Mouse (Mus musculus) embryonic fibroblast, embryonic 13.5 days (primary cell): ENCODE results near the gene Tmed2. TPM values are rescaled to one million over a fixed set of nuclear protein-coding genes. Genes with fewer than 3 reads are reported as not detected.

ENCODE experiments used
- H3K27ac ChIP-seq: 2 replicates; pipeline ENCODE4 v1.5.1; 2012; ENCODE audit warnings: low read length, control low read depth, inconsistent platforms; ENCODE audit not compliant: insufficient read depth
- H3K4me1 ChIP-seq: 2 replicates; pipeline ENCODE4 v1.6.1; 2011; ENCODE audit warnings: low read length; ENCODE audit not compliant: control insufficient read depth, insufficient read depth
- H3K4me3 ChIP-seq: 2 replicates; pipeline ENCODE4 v1.5.1; 2011; ENCODE audit warnings: mild to moderate bottlenecking, control low read depth, low read length; ENCODE audit not compliant: insufficient read depth
- CTCF ChIP-seq: IDR thresholded peaks from 2 replicates; pipeline ENCODE4 v1.5.1; 2011; ENCODE audit warnings: mild to moderate bottlenecking, control low read depth, low read length, moderate library complexity, borderline replicate concordance; ENCODE audit not compliant: insufficient read depth
- POLR2A ChIP-seq: IDR thresholded peaks from 2 replicates; pipeline ENCODE4 v1.6.1; 2011; ENCODE audit warnings: low read depth, mild to moderate bottlenecking, control low read depth, low read length, moderate library complexity
- polyA plus RNA-seq: library from polyadenylated mRNA; stranded (reverse); fragments of >200 nt; gene quantifications from 2 replicates; pipeline ENCODE4 v1.2.4, GENCODE M21; 2011; ENCODE audit warnings: low read depth; ENCODE audit not compliant: missing spikeins, insufficient read length

Gene Tmed2
- polyA plus RNA-seq, 1 experiment = 665 TPM

DNA sequence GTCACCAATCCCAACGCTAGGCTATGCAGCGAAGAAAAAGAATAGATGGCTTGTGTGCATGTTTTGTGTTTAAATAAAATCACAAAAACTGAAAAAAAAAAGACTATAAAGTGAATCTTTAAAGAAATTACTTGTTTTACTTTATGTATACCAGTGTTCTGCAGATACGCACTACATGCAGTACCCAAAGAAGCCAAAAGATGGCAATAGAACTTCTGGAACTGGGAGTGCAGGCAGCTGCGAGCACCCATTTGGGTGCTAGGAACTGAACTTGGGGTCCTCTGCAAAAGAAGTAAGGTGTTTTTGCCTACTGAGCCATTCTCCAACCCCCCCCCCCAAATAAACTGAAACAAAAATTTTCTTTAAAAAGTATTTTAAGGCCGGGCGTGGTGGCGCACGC lies 17.5 kb upstream of the Tmed2 start:
- TF ChIP-seq POLR2A (no peak), CTCF (no peak)
- Histone ChIP-seq H3K4me1 (no peaks in the 10 kb centered on the region), H3K27ac (no peak overlapping the region), H3K4me3 (no peak overlapping the region)

DNA sequence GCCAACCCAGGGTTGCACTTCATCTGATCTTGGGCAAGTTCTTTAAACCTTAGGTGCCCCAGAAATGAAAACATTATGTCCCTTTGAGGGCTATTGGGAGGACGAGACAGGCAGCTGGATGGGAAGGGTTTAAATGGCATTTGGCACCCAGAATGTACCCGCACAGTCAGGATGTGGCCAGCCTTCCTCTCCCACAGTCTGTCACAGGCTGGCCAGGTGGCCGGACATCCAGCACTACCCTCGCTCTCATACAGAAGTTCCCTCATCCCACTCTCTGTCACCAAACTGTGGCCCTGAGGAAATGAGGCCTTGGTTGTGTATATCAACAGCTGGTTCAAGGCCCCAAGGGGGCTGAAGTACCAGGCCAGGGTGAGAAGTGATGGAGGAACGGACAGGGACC lies 15.6 kb upstream of the Tmed2 start:
- no peak for TF ChIP-seq POLR2A
- no peak for TF ChIP-seq CTCF
- H3K4me1 ChIP-seq = no peaks in the 10 kb centered on the region
- no peak overlapping the region for H3K27ac ChIP-seq
- no peak overlapping the region for H3K4me3 ChIP-seq

DNA sequence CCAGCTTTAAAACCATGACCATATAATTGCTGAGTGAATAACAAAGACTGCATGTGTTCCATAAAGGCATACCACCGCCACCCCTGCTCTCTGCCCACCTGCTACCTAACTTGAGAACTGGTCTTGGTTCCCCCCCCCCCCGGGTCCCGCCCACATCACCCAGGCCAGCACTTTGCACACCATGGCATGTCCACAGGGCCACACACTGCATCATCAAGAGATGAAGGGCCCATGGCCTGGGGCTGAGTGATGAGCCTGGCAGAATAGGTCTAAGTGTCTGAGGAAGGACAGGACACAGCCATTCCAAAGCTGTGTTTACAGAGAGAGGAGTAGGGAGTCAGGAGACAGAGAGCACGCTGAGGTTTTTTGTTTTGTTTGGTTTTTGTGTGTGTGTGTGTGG lies 12.1 kb upstream of the Tmed2 start:
- TF ChIP-seq POLR2A = no peak
- H3K27ac ChIP-seq = no peak overlapping the region
- H3K4me1 ChIP-seq = no peaks in the 10 kb centered on the region
- peak overlapping the region; percentile 83; the same call in 1 of the 2 replicates for H3K4me3 ChIP-seq

DNA sequence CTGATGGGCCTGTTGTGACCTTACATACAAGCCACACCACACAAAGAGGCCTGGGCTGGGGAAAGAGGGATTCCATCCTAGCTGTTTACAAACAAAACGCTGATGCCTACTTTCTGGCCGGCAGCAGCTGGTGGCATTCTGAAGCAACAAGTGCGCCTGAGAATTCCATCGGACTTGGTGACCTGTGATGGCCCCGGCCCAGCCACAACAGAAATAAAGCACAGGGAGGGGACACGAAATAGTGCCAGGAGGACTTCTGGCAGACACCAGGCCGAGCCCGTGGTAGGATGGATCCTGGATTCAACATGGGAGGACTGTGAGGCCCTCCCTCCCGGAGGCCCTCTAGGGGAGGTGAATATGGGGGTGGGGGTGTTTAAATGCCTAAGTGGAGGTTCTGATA lies 11.7 kb upstream of the Tmed2 start:
- TF ChIP-seq CTCF = no peak
- TF ChIP-seq POLR2A = no peak
- Histone ChIP-seq H3K27ac (no peak overlapping the region), H3K4me3 (peak overlapping the region; percentile 83), H3K4me1 (no peaks in the 10 kb centered on the region)

DNA sequence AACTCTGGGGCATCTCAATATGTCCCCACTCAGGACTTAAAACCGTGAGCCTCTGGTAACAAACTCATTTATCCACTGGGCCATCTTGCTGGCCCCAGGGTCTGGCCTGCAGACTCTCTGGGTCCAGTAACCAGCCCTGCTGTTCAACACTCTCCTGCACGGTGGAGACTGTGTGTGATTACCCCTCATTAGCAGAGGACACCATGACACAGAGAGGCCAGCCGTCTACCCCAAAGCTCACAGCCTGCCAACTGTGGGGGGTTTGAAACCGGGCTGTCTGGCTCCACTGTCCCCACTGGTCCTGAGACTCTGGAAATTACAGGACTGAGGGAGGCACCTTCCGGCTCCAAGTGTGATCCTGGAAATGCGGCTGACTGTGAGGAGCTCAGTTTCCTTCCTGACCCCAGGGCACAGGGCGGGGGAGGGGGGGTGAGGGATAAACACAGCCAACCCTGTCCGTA lies 11.3 kb upstream of the Tmed2 start:
- TF ChIP-seq POLR2A (no peak), CTCF (no peak)
- no peak overlapping the region for H3K27ac ChIP-seq
- H3K4me3 ChIP-seq = peak overlapping the region; percentile 83
- no peaks in the 10 kb centered on the region for H3K4me1 ChIP-seq

DNA sequence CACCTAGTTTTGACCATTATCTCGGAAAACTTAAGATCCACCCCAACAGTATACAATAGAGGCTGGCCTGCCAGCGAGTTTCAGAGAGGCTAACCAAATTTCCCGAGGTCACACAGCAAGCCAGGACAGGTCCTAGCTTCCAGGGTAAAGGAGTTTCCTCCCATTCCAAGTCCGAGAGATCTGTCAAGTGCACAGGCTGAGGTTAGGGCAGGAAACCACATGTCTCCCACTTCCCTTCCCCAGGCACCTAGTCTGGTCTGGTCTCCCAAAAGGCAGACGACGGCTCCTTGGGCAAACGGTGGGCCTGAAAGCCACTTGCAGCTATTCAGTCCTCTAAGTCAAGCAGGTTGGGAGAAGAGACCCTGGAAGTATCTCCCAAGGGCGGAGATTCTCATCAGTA lies 10.8 kb upstream of the Tmed2 start:
- Histone ChIP-seq H3K4me3 (peak overlapping the region; percentile 83), H3K4me1 (no peaks in the 10 kb centered on the region), H3K27ac (no peak overlapping the region)
- TF ChIP-seq CTCF (no peak), POLR2A (no peak)

DNA sequence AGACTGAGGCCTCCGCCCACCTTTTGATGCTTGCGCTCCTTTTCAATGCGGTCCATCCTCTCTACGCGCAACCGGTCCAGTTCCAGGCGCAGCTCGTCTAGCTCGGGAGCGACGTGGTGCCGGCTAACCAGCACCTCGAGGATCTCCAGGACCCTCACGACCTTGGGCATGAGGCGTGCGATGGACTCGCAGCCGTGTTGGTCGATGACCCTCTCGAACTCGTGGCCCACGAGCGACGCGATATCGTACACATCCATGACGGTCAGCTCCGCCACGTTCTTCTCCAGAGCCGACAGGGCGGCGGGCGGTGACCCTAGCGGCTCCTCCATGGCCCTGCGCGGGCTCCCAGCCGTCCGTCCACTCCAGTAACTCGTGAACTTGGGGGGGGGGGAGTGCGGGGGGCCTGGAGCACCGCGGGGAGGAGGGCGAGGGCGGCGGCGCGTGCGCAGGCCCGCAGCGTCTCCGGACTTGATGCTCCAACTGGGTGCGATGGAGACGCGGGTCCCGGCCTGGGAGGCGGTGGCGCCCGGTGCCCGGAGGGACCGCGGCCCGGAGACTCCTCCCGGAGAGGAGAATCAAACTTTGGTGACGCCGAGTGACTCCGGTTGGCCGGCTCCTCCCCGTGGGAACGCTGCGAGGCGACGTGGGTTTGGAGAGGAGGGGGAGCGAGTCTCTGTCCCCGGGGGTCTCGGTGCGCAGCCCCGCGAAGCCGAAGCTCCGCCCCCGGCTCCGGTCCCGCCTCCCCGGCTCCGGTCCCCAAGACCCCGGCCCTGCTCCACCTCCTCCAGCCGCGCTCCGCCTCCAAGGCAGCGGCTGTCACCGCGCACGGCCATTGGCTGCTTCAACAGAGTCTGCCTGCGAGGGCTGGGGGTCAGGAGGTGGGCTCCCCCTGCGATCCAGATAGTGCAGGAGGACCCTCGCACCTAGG lies 9.6 kb upstream of the Tmed2 start, which contains the start of gene Rilpl1:
Gene Rilpl1 (minus strand): TSS at position 737 of the 928 bp plus-strand sequence.
- peak within 1 kb of the TSS; percentile 83 for H3K4me3 ChIP-seq
- peak; percentile 82 for TF ChIP-seq POLR2A
- TF ChIP-seq CTCF = no peak
- peak within 1 kb of the TSS; percentile 49; the same call in 1 of the 2 replicates for H3K27ac ChIP-seq
- H3K4me1 ChIP-seq = no peaks in the 10 kb centered on the region

DNA sequence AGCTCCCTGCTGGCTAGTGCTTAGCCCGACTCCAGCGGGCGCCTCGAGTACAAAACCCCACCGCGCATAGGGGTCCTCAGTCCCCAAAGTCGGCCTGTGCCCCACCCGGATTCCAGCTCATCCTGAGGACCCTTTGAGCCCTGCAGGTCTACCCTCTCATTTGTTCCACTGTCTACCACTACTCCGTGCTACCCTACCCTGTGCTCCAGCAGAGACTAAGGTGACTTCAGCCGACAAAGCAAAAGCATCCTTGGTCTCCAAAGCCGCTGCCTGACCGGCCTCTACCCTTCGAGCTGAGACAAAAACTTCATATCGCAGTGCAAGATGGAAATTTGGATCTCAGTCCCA lies 8.9 kb upstream of the Tmed2 start:
- Histone ChIP-seq H3K4me3 (peak overlapping the region; percentile 83), H3K4me1 (no peaks in the 10 kb centered on the region), H3K27ac (no peak overlapping the region; the same call in 1 of the 2 replicates)
- TF ChIP-seq CTCF = no peak
- no peak for TF ChIP-seq POLR2A

DNA sequence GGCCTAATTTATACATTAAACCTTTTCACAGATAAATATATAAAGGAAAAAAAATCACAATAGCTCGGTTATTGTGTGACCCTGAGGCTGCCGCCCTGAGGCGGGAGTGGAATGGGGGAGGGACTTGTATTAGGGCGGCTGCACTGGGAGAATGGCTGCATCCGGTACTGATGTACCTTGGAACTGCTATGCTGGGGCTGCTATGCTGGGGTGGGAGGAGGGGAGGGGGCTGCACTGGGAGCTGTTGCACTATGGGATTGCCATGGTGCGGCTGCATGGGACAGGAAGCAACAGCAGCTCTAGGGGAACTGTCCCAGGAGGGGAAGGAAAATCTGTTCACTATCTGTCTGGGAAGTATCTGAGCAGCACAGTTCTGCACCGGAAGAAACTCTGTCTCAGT lies 8.0 kb upstream of the Tmed2 start:
- TF ChIP-seq POLR2A = no peak
- TF ChIP-seq CTCF = no peak
- H3K27ac ChIP-seq = no peak overlapping the region
- H3K4me1 ChIP-seq = 0 out of 2 replicates have a peak, but pooled peaks cover 3% of the 10 kb centered on the region
- no peak overlapping the region for H3K4me3 ChIP-seq

DNA sequence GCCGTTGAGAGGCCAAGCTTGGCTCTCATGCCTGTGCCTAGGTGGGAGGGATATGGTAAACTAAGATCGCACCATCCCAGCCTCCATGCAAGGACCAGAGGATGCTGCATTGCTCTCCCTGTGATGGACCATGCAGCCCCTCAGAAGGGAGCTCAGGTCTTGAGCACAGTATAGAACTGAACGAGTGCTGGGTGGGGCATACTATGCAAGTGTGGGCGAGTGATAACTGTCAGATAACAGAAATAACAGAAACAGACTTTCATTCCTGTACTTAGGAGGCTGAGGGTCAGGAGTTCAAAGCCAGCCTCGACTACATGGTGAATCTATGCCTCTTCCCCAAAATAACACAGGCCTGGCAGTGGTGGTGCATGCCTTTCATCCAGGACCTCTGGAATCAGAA lies 5.5 kb upstream of the Tmed2 start:
- Histone ChIP-seq H3K27ac (no peak overlapping the region), H3K4me3 (no peak overlapping the region), H3K4me1 (0 out of 2 replicates have a peak, but pooled peaks cover 3% of the 10 kb centered on the region)
- TF ChIP-seq CTCF (no peak), POLR2A (no peak)
